Mouse (Mus musculus) heart, adult 2 months (tissue): ENCODE results near the gene Phlpp2.
"Not testable (repeated sequence)": the region's sequence is repeated elsewhere in the genome, so short reads cannot be mapped to it uniquely, and the experiment has no call there.

ENCODE experiments used
- CTCF ChIP-seq: fragments of 200-600 bp; IDR thresholded peaks from 2 replicates; pipeline ENCODE4 v1.8.1; 2022; ENCODE audit warnings: antibody characterized with exemption, mild to moderate bottlenecking, moderate library complexity
- EP300 ChIP-seq: fragments of 200-500 bp; IDR thresholded peaks from 2 replicates; pipeline ENCODE4 v1.6.1; 2011; ENCODE audit warnings: low read depth, low read length, control low read depth; ENCODE audit not compliant: insufficient read depth
- POLR2A ChIP-seq: fragments of 200-500 bp; IDR thresholded peaks from 2 replicates; pipeline ENCODE4 v1.6.1; 2011; ENCODE audit warnings: mild to moderate bottlenecking, low read depth, low read length, control low read depth; ENCODE audit not compliant: insufficient read depth

- not testable (repeated sequence) for TF ChIP-seq POLR2A, EP300, CTCF
These were observed 5.5 kb downstream of the Phlpp2 start for GRCm38 (mm10) chr8:109873800-109874199.
